ENCODE assay signal across 19 mouse cellular contexts in genomic region chr9:45893681-45894080, GRCm38 (mm10). TPM values are rescaled to one million over a fixed set of nuclear protein-coding genes. Genes with fewer than 3 reads are reported as not detected.
"Had no signal": no experiment of that assay in that cellular context is flagged by ENCODE, and none has a peak within 500 bp of the region (broad histone marks: within the 10 kb centered on the region; RNA-seq: fewer than 3 reads in every experiment).

No protein-coding gene starts in this region.

- H3K9me3 ChIP-seq: lung, embryonic 15.5 days; midbrain, embryonic 10.5 days; midbrain, embryonic 12.5 days; neural tube, embryonic 12.5 days; stomach, embryonic 15.5 days had no signal

- H3K4me2 ChIP-seq: lung, embryonic 15.5 days; midbrain, embryonic 12.5 days; neural tube, embryonic 12.5 days; stomach, embryonic 15.5 days had no signal

- DNase-seq: lung, adult 2 months; lung, postnatal 14 days; lung, postnatal 36 days; midbrain, embryonic 14.5 days; right cerebral cortex, postnatal 14 days; spleen, adult 18-20 months; thymus, adult 2 months; thymus, postnatal 25 days; thymus, postnatal 4 days had no signal

- H3K27me3 ChIP-seq: lung, embryonic 15.5 days; midbrain, embryonic 12.5 days; neural tube, embryonic 12.5 days; stomach, embryonic 15.5 days had no signal

- ATAC-seq: lung, postnatal 0 days; midbrain, embryonic 16.5 days had no signal

- H3K4me3 ChIP-seq: lung, embryonic 15.5 days; midbrain, embryonic 10.5 days; midbrain, embryonic 12.5 days; neural tube, embryonic 12.5 days; stomach, embryonic 15.5 days had no signal

- H3K27ac ChIP-seq: liver, embryonic 14.5 days; lung, embryonic 15.5 days; midbrain, embryonic 10.5 days; midbrain, embryonic 12.5 days; neural tube, embryonic 12.5 days; stomach, embryonic 15.5 days; stomach, postnatal 0 days had no signal

- H3K9ac ChIP-seq: liver, embryonic 14.5 days; lung, embryonic 15.5 days; midbrain, embryonic 12.5 days; neural tube, embryonic 12.5 days; stomach, embryonic 15.5 days had no signal

- H3K4me1 ChIP-seq: lung, embryonic 15.5 days; midbrain, embryonic 10.5 days; midbrain, embryonic 12.5 days; neural tube, embryonic 12.5 days; stomach, embryonic 15.5 days had no signal

RNA-seq across cellular contexts. Expression of gene Tagln, which starts 42.2 kb away (rescaled TPM):
- total RNA-seq: megakaryocyte-erythroid progenitor cell, adult 5-6 weeks had no signal
